Mouse (Mus musculus): ENCODE measurements around the gene Mettl7a3. TPM values are rescaled to one million over a fixed set of nuclear protein-coding genes. Genes with fewer than 3 reads are reported as not detected.
"Not testable (repeated sequence)": the region's sequence is repeated elsewhere in the genome, so short reads cannot be mapped to it uniquely, and the experiment has no call there.

Mettl7a3 gene
- total and polyA plus RNA-seq, 3 experiments = 0.21 to 0.27 TPM; not detected in 1

DNA sequence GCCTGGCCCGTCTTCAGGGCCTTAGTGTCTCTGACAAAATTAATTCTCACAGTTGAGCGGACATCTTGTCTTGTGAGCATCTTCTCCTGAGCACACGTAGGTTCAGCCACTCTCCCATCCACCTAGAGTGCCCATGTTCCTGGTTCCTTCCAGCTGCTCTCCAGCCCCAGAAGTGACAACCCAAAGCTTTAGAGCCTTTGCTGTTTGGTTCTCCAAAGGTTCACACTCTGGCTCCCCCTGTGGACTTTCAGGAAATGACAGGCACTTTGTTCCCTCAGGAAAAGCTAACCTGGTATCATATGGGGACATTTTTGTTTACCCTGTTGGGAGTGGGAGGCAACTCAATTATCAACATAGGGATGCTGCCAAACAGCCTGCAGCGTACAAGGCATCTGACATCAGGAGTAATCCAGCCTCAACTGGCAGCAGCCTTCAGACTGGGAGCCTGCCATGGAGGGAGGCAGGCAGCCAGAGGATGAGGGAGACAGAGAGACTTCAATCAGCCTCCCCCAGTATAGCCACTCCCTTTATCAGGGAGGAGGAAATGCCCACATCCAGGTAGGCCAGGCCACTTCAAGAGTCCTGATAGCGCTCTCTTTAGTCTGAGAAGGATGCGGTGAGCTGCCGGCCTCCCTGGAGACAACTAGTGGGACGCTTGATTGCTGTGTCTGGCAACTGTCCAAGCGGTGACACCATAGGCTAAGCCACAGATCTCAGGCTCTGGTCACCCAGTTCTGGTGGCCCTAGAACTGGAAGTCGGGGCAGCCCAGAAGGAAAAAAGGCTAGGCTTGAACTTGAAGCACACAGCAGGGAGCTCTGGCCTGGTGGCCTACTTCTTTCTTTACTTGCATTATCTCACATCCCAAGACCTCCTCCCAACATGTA, 2.4 kb upstream of the Mettl7a3 start:
- peak; percentile 36 for TF ChIP-seq CTCF (IDR thresholded peaks at IDR 0.05)
- intact Hi-C loops (cut with DNase I); H3K36me3 ChIP-seq (ENCODE audit: control insufficient read depth, insufficient read depth, low read length); H3K4me1 ChIP-seq (ENCODE audit: control insufficient read depth, insufficient read depth, low read length); H3K27ac ChIP-seq; H3K4me3 ChIP-seq; H3K9ac ChIP-seq (ENCODE audit: low read depth, low read length); H3K27me3 ChIP-seq (ENCODE audit: control insufficient read depth, insufficient read depth, low read length); H3K79me2 ChIP-seq (replicated peaks; ENCODE audit: control insufficient read depth, insufficient read depth, low read length): not testable (repeated sequence)
- peak in 1 of 2 experiments; percentile 21 for DNase-seq
- WGBS = 25% methylated on average over 2 of the region's 10 CpGs

DNA sequence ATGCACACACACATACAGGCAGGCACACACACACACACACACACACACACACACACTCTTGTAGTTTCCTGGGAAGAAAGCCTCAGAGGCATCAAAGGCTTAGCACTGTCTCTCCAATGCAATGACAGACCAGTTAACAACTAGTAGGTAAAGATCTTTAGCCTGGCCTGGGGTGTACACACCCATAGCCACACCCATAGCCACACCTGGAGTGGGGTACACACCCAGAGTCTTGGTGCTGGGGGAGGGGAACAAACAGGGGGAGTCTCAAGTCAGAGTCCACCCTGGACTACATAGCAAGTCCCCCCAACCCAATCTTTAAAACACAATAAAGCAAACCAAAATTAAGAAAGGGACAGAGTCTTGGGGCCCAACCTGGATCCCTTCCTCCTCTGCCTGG, 2.6 kb downstream of the Mettl7a3 start:
- intact Hi-C loops (cut with DNase I); H3K27ac ChIP-seq; H3K4me3 ChIP-seq; H3K27me3 ChIP-seq (ENCODE audit: control insufficient read depth, insufficient read depth, low read length); DNase-seq; H3K79me2 ChIP-seq (replicated peaks; ENCODE audit: control insufficient read depth, insufficient read depth, low read length); H3K9ac ChIP-seq (ENCODE audit: low read depth, low read length); H3K4me1 ChIP-seq (ENCODE audit: control insufficient read depth, insufficient read depth, low read length); H3K36me3 ChIP-seq (ENCODE audit: control insufficient read depth, insufficient read depth, low read length): not testable (repeated sequence)

DNA sequence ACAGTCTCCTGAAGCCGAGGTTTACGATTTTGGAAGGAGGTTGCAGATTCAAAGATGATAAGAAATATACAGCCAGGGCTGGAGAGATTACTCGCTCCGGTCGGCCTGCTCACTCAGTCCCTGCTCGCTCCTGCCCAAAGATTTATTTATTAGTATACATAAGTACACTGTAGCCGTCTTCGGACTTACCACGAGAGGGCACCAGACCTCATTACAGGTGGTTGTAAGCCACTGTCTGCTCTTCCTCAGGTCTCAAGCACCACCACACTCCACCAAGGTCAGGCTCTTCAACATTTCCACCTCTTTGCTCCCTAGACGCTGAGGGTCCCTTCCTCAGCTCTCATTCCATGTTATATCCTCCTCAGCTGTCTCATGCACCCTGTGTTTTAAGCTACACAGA, 3.1 kb downstream of the Mettl7a3 start:
- H3K36me3 ChIP-seq (ENCODE audit: control insufficient read depth, insufficient read depth, low read length); H3K79me2 ChIP-seq (replicated peaks; ENCODE audit: control insufficient read depth, insufficient read depth, low read length); H3K4me1 ChIP-seq (ENCODE audit: control insufficient read depth, insufficient read depth, low read length); H3K4me3 ChIP-seq; H3K27me3 ChIP-seq (ENCODE audit: control insufficient read depth, insufficient read depth, low read length); H3K9ac ChIP-seq (ENCODE audit: low read depth, low read length); H3K27ac ChIP-seq; intact Hi-C loops (cut with DNase I): not testable (repeated sequence)
- peak; percentile 60 for TF ChIP-seq CTCF (IDR thresholded peaks at IDR 0.05)
- peak; percentile 49 for DNase-seq
- 35% methylated on average over 9 of the region's 10 CpGs for WGBS

DNA sequence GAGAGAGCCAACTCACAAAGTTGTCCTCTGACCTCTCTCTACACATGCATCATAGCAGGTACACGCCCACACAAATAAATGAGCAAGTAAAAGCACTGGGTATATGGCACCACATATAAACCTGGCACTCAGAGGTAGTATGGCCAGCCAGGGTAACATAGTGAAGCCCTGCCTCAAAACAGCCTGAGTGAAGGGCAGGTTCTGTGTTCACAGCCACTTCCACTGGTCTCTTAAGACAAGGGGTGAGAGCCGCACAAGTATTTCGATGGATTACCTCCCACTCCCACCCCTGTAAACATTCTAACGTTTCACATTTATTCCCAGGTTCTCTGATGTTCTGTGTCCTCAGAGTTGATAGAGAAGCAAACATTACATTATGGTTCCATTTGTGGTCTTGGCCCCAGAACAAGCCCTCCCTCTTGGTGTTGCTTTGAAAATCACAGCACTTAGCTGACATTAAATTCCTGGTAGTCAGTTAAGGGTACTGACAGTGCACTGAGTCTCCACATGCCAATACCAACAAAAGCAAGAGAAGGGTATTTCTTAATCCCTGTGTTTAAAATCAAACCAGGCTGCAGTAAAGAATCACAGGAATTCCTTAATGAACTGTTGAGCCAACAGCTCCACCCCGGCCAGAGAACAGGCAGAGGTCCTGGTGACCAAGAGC, 6.7 kb downstream of the Mettl7a3 start:
- H3K9ac ChIP-seq (ENCODE audit: low read depth, low read length); H3K27me3 ChIP-seq (ENCODE audit: control insufficient read depth, insufficient read depth, low read length): not testable (repeated sequence)
- 75% methylated on average over 4 of the region's 5 CpGs for WGBS

DNA sequence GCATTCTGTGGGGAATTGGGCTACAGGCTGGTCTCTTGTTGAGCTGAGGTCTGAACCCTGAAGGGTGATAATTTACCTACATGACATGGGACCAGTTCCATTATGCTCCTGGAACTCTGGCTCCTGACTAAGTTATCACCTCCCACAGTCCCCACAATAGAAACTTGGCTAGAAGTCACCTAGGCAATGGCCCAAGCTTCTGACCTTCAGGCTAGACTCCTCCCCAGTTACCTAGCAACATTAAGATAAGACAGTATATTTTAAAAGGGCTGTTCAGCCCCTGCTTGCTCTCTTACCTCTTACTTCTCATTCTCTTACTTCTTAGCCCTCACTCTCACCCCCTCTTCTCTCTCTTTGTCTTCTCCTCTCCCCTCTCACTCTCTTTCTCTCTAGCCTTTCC, 10.8 kb downstream of the Mettl7a3 start:
- intact Hi-C loops (cut with DNase I) = no loop called here
- H3K27me3 ChIP-seq (ENCODE audit: control insufficient read depth, insufficient read depth, low read length) = no peaks in the 10 kb centered on the region
- no peak for TF ChIP-seq POLR2A (IDR thresholded peaks at IDR 0.05; ENCODE audit: insufficient read depth, low read depth, low read length)
- no peak for TF ChIP-seq CTCF (IDR thresholded peaks at IDR 0.05)
- TF ChIP-seq EP300 (IDR thresholded peaks at IDR 0.05; ENCODE audit: insufficient read depth, low read depth, low read length) = 0 out of 2 replicates have a peak, but pooled peaks have one; percentile 40
- no peak overlapping the region for H3K4me3 ChIP-seq
- peak overlapping the region; percentile 65 for H3K27ac ChIP-seq
- no peaks in the 10 kb centered on the region for H3K36me3 ChIP-seq (ENCODE audit: control insufficient read depth, insufficient read depth, low read length)
- peak in 1 of 2 experiments; percentile 58 for DNase-seq
- H3K79me2 ChIP-seq (replicated peaks; ENCODE audit: control insufficient read depth, insufficient read depth, low read length) = no peaks in the 10 kb centered on the region
- H3K4me1 ChIP-seq (ENCODE audit: control insufficient read depth, insufficient read depth, low read length) = no peaks in the 10 kb centered on the region; the same call in 1 of the 2 replicates
- no peak overlapping the region for H3K9ac ChIP-seq (ENCODE audit: low read depth, low read length)

More for the DNA sequence above, 6.7 kb downstream of the Mettl7a3 start:
- H3K4me3 ChIP-seq; H3K79me2 ChIP-seq (replicated peaks; ENCODE audit: control insufficient read depth, insufficient read depth, low read length); intact Hi-C loops (cut with DNase I); H3K4me1 ChIP-seq (ENCODE audit: control insufficient read depth, insufficient read depth, low read length); DNase-seq; H3K27ac ChIP-seq; H3K36me3 ChIP-seq (ENCODE audit: control insufficient read depth, insufficient read depth, low read length): not testable (repeated sequence)

DNA sequence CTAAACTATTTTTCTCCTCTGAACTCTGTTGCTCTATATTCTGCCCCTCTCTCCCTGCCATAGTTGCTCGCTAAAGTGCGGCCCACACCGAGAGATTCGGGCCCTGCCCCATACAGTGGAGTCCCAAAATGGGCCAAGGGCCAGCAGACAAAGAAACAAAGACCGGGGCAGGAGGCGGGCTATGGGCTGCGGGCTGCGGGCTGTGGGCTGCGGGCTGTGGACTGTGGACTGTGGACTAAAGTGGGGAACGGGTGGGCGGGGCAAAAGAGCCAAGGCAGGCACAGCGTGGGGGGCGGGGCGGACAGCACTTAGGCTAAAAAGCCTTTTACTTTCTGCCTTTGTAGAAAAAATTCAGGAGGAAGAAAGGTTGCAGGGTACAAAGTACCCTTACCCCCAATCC, 12.0 kb downstream of the Mettl7a3 start:
- H3K9ac ChIP-seq (ENCODE audit: low read depth, low read length) = no peak overlapping the region
- 71% methylated on average over 14 of the region's 14 CpGs for WGBS
- DNase-seq = no peak
- H3K4me3 ChIP-seq = no peak overlapping the region
- H3K27me3 ChIP-seq (ENCODE audit: control insufficient read depth, insufficient read depth, low read length) = no peaks in the 10 kb centered on the region
- TF ChIP-seq CTCF (IDR thresholded peaks at IDR 0.05) = no peak
- TF ChIP-seq POLR2A (IDR thresholded peaks at IDR 0.05; ENCODE audit: insufficient read depth, low read depth, low read length) = no peak
- no peak for TF ChIP-seq EP300 (IDR thresholded peaks at IDR 0.05; ENCODE audit: insufficient read depth, low read depth, low read length)
- H3K36me3 ChIP-seq (ENCODE audit: control insufficient read depth, insufficient read depth, low read length) = no peaks in the 10 kb centered on the region
- no peak overlapping the region for H3K27ac ChIP-seq
- no peaks in the 10 kb centered on the region; the same call in 1 of the 2 replicates for H3K4me1 ChIP-seq (ENCODE audit: control insufficient read depth, insufficient read depth, low read length)
- intact Hi-C loops (cut with DNase I) = no loop called here
- no peaks in the 10 kb centered on the region for H3K79me2 ChIP-seq (replicated peaks; ENCODE audit: control insufficient read depth, insufficient read depth, low read length)

Measured in heart, adult 2 months (tissue).